8 mouse cellular contexts compared by ENCODE assay signal in genomic region chr12:55399128-55399677, GRCm38 (mm10). TPM values are rescaled to one million over a fixed set of nuclear protein-coding genes. Genes with fewer than 3 reads are reported as not detected.
A peak's percentile ranks its signal among the peaks of the same experiment; 100 is the strongest.
DNase-seq lines count a peak whose midpoint lies in the region; ATAC-seq and TF ChIP-seq lines count a peak whose summit lies in the region.

No protein-coding gene starts in this region.

- intact Hi-C loops in left cerebral cortex, postnatal 10 days (cut with DNase I): loop anchor here (5.0 kb wide), 2 partner anchors 87 to 93 kb away; partner anchors contain the start of gene Nfkbia

- ATAC-seq in embryonic facial prominence, embryonic 15.5 days (ENCODE audit: insufficient number of reproducible peaks, low FRiP score, low TSS enrichment, low read depth): no peak
- peak; percentile 37 for ATAC-seq in neural tube, embryonic 13.5 days (ENCODE audit: low read depth)
- ATAC-seq in frontal cortex, adult (ENCODE audit: low TSS enrichment): no peak

- no peaks in the 10 kb centered on the region; the same call in 1 of the 2 replicates for H3K36me3 ChIP-seq in liver, adult 2 months (ENCODE audit: control insufficient read depth, insufficient read depth, low read length)
- H3K36me3 ChIP-seq in embryonic facial prominence, embryonic 15.5 days: peaks cover 6% of the 10 kb centered on the region; the same call in 1 of the 2 replicates
- H3K36me3 ChIP-seq in limb, embryonic 10.5 days: peaks cover 30% of the 10 kb centered on the region
- peaks cover 13% of the 10 kb centered on the region for H3K36me3 ChIP-seq in neural tube, embryonic 13.5 days

- H3K79me2 ChIP-seq in liver, adult 2 months (ENCODE audit: control insufficient read depth, insufficient read depth, low read length): peaks cover 24% of the 10 kb centered on the region; the same call in 1 of the 2 replicates

- H3K9me3 ChIP-seq in embryonic facial prominence, embryonic 15.5 days (replicated peaks): no peaks in the 10 kb centered on the region
- no peaks in the 10 kb centered on the region for H3K9me3 ChIP-seq in limb, embryonic 10.5 days (replicated peaks)
- H3K9me3 ChIP-seq in neural tube, embryonic 13.5 days: no peaks in the 10 kb centered on the region

- H3K4me1 ChIP-seq in liver, adult 2 months (ENCODE audit: control insufficient read depth, insufficient read depth, low read length): peaks cover 9% of the 10 kb centered on the region; the same call in 1 of the 2 replicates
- H3K4me1 ChIP-seq in embryonic facial prominence, embryonic 15.5 days: peaks cover 10% of the 10 kb centered on the region
- H3K4me1 ChIP-seq in limb, embryonic 10.5 days: peaks cover 19% of the 10 kb centered on the region
- H3K4me1 ChIP-seq in neural tube, embryonic 13.5 days (replicated peaks): peaks cover 26% of the 10 kb centered on the region

- no peak for TF ChIP-seq CTCF in liver, adult 2 months (IDR thresholded peaks at IDR 0.05; ENCODE audit: low read depth, low read length)

- peak overlapping the region; percentile 90 for H3K27ac ChIP-seq in liver, adult 2 months (replicated peaks; ENCODE audit: insufficient read depth, low read depth, low read length)
- peak overlapping the region; percentile 95 for H3K27ac ChIP-seq in embryonic facial prominence, embryonic 15.5 days (replicated peaks)
- H3K27ac ChIP-seq in limb, embryonic 10.5 days: peak overlapping the region; percentile 93
- peak overlapping the region; percentile 92 for H3K27ac ChIP-seq in neural tube, embryonic 13.5 days (replicated peaks)

- peak overlapping the region; percentile 76 for H3K4me2 ChIP-seq in embryonic facial prominence, embryonic 15.5 days (replicated peaks)
- H3K4me2 ChIP-seq in neural tube, embryonic 13.5 days: peak overlapping the region; percentile 94

- DNase-seq in liver, adult 2 months (ENCODE audit: extremely low read depth, low read depth, low spot score): peak; percentile 33
- DNase-seq in liver: no peak
- DNase-seq in limb, embryonic 10.5 days (ENCODE audit: low spot score): no peak
- DNase-seq in left cerebral cortex, postnatal 10 days (ENCODE audit: extremely low spot score in 1 of 2, low spot score in 2 of 2): no peak
- DNase-seq in kidney, adult 18-20 months: no peak

- under 1% methylated on average over 20 of the region's 20 CpGs for WGBS in liver, adult 2 months
- 1% methylated on average over 20 of the region's 20 CpGs for WGBS in embryonic facial prominence, embryonic 15.5 days
- WGBS in limb, embryonic 10.5 days: under 1% methylated on average over 20 of the region's 20 CpGs
- 1% methylated on average over 20 of the region's 20 CpGs for WGBS in neural tube, embryonic 13.5 days

- H3K9ac ChIP-seq in liver, adult 2 months (ENCODE audit: low read depth, low read length): peak overlapping the region; percentile 86
- peak overlapping the region; percentile 93 for H3K9ac ChIP-seq in embryonic facial prominence, embryonic 15.5 days
- H3K9ac ChIP-seq in neural tube, embryonic 13.5 days: peak overlapping the region; percentile 96

- TF ChIP-seq POLR2A in liver, adult 2 months (IDR thresholded peaks at IDR 0.05; ENCODE audit: extremely low read depth, insufficient read depth, low read length): no peak

- H3K27me3 ChIP-seq in liver, adult 2 months (ENCODE audit: control insufficient read depth, insufficient read depth, low read length): no peaks in the 10 kb centered on the region
- no peaks in the 10 kb centered on the region for H3K27me3 ChIP-seq in embryonic facial prominence, embryonic 15.5 days
- no peaks in the 10 kb centered on the region for H3K27me3 ChIP-seq in limb, embryonic 10.5 days (ENCODE audit: low read depth, poor library complexity, severe bottlenecking)
- no peaks in the 10 kb centered on the region for H3K27me3 ChIP-seq in neural tube, embryonic 13.5 days

- H3K4me3 ChIP-seq in liver, adult 2 months (ENCODE audit: insufficient read depth, low read depth, low read length): peak overlapping the region; percentile 85
- H3K4me3 ChIP-seq in embryonic facial prominence, embryonic 15.5 days (replicated peaks): peak overlapping the region; percentile 97
- peak overlapping the region; percentile 89 for H3K4me3 ChIP-seq in limb, embryonic 10.5 days
- peak overlapping the region; percentile 96 for H3K4me3 ChIP-seq in neural tube, embryonic 13.5 days

RNA-seq across cellular contexts. Expression of gene Psma6, which starts 15.2 kb away (rescaled TPM):
- total RNA-seq in liver, adult 2 months (2014; rRNA removed): 132 and 138 TPM in 2 replicates
- 51.5 and 55.1 TPM in 2 replicates for polyA plus RNA-seq in liver, adult 2 months (2012; rRNA removed)
- 379 and 380 TPM in 2 replicates for polyA plus RNA-seq in embryonic facial prominence, embryonic 15.5 days (2015; fragmentation: Nextera tagmentation; extraction: Ambion mirVana)
- 499 and 560 TPM in 2 replicates for polyA plus RNA-seq in limb, embryonic 10.5 days (2016; fragmentation: Nextera tagmentation; extraction: Ambion mirVana)
- 446 and 454 TPM in 2 replicates for polyA plus RNA-seq in neural tube, embryonic 13.5 days (2015; fragmentation: Nextera tagmentation; extraction: Ambion mirVana)
- 100 to 1,000 TPM; 151 to 158 TPM for total RNA-seq in left cerebral cortex, postnatal 10 days (2021)
